Mouse (Mus musculus) forebrain, embryonic 10.5 days (tissue): Measurements from ENCODE around the gene Aco2. TPM values are rescaled to one million over a fixed set of nuclear protein-coding genes. Genes with fewer than 3 reads are reported as not detected.

Experiments used
- DNase-seq: peaks from one replicate; pipeline ENCODE4 v3.0.0-alpha.2; 2017; ENCODE audit warnings: low spot score; ENCODE audit errors: extremely low spot score
- H3K27ac ChIP-seq: fragments of 300-500 bp; sonication (generic); 2 replicates; pipeline ENCODE4 v1.5.1; 2016; ENCODE audit warnings: mild to moderate bottlenecking
- H3K27me3 ChIP-seq: fragments of 300-500 bp; sonication (generic); 2 replicates; pipeline ENCODE4 v1.6.1; 2016; ENCODE audit warnings: mild to moderate bottlenecking; ENCODE audit not compliant: poor library complexity, severe bottlenecking
- H3K36me3 ChIP-seq: fragments of 300-500 bp; sonication (generic); replicated peaks from 2 replicates; pipeline ENCODE4 v1.6.1; 2016; ENCODE audit warnings: mild to moderate bottlenecking, moderate library complexity
- H3K4me1 ChIP-seq: fragments of 300-500 bp; sonication (generic); 2 replicates; pipeline ENCODE4 v1.6.1; 2016
- H3K4me3 ChIP-seq: fragments of 300-500 bp; sonication (generic); 2 replicates; pipeline ENCODE4 v1.5.1; 2016; ENCODE audit warnings: mild to moderate bottlenecking, moderate library complexity
- H3K9me3 ChIP-seq: fragments of 300-500 bp; sonication (generic); 2 replicates; pipeline ENCODE4 v1.6.1; 2016; ENCODE audit warnings: mild to moderate bottlenecking, moderate library complexity
- WGBS: fragments of 180-500 bp; shearing (Covaris S2); methylation state at CpG from one replicate; pipeline ENCODE4 v1.1.7; 2016; 5-methylcytosine and 5-hydroxymethylcytosine counted together
- polyA plus RNA-seq: library from polyadenylated mRNA; unstranded; fragments of >200 nt; fragmentation: Nextera tagmentation; extraction: Ambion mirVana; gene quantifications from 2 replicates; pipeline ENCODE4 v1.2.1, GENCODE M21; 2016

Aco2 gene
- polyA plus RNA-seq, 1 experiment from 2014 or later = 147 TPM

GRCm38 (mm10) chr15:81860471-81861135 lies 11.5 kb upstream of the Aco2 start:
- H3K9me3 ChIP-seq = no peaks in the 10 kb centered on the region
- peak overlapping the region; percentile 96; the same call in 1 of the 2 replicates for H3K4me3 ChIP-seq
- peaks cover 37% of the 10 kb centered on the region for H3K4me1 ChIP-seq
- H3K27ac ChIP-seq = no peak overlapping the region
- no peak for DNase-seq
- 49% methylated on average over 8 of the region's 8 CpGs for WGBS
- H3K36me3 ChIP-seq = peaks cover 22% of the 10 kb centered on the region
- H3K27me3 ChIP-seq = no peaks in the 10 kb centered on the region

- H3K4me3 ChIP-seq = no peak overlapping the region
- no peaks in the 10 kb centered on the region for H3K9me3 ChIP-seq
- H3K27me3 ChIP-seq = no peaks in the 10 kb centered on the region
- H3K4me1 ChIP-seq = peaks cover 9% of the 10 kb centered on the region
- DNase-seq = no peak
- peaks cover 58% of the 10 kb centered on the region for H3K36me3 ChIP-seq
- 93% methylated on average over 7 of the region's 7 CpGs for WGBS
- H3K27ac ChIP-seq = no peak overlapping the region
Observed at GRCm38 (mm10) chr15:81864238-81864637, 7.9 kb upstream of the Aco2 start.

- 97% methylated on average over 5 of the region's 5 CpGs for WGBS
- H3K27ac ChIP-seq = no peak overlapping the region
- H3K4me1 ChIP-seq = peaks cover 28% of the 10 kb centered on the region
- no peak overlapping the region for H3K4me3 ChIP-seq
- peaks cover 59% of the 10 kb centered on the region for H3K36me3 ChIP-seq
- no peak for DNase-seq
- H3K9me3 ChIP-seq = no peaks in the 10 kb centered on the region
- no peaks in the 10 kb centered on the region for H3K27me3 ChIP-seq
Observed at GRCm38 (mm10) chr15:81869985-81870384, 2.1 kb upstream of the Aco2 start.

- Histone ChIP-seq H3K27me3 (no peaks in the 10 kb centered on the region), H3K9me3 (no peaks in the 10 kb centered on the region), H3K36me3 (peaks cover 41% of the 10 kb centered on the region), H3K4me3 (peak within 1 kb of the TSS; percentile 99), H3K27ac (peak within 1 kb of the TSS; percentile 97), H3K4me1 (peaks cover 28% of the 10 kb centered on the region)
- WGBS = under 1% methylated on average over 30 of the region's 30 CpGs
- peak; percentile 94 for DNase-seq
Observed at GRCm38 (mm10) chr15:81871604-81872261, 376 bp upstream of the Aco2 start, which contains the start of gene Phf5a. Gene Phf5a (minus strand): TSS chr15:81871911.

GRCm38 (mm10) chr15:81879531-81880401 lies 7.7 kb downstream of the Aco2 start:
- H3K27ac ChIP-seq = no peak overlapping the region; the same call in 1 of the 2 replicates
- 74% methylated on average over 5 of the region's 5 CpGs for WGBS
- no peak for DNase-seq
- H3K9me3 ChIP-seq = no peaks in the 10 kb centered on the region
- H3K27me3 ChIP-seq = no peaks in the 10 kb centered on the region
- peaks cover 21% of the 10 kb centered on the region; the same call in 1 of the 2 replicates for H3K36me3 ChIP-seq
- no peak overlapping the region for H3K4me3 ChIP-seq
- peaks cover 14% of the 10 kb centered on the region for H3K4me1 ChIP-seq

- Histone ChIP-seq H3K27me3 (no peaks in the 10 kb centered on the region), H3K4me1 (peaks cover 14% of the 10 kb centered on the region), H3K27ac (no peak overlapping the region), H3K36me3 (peaks cover 28% of the 10 kb centered on the region), H3K9me3 (no peaks in the 10 kb centered on the region), H3K4me3 (no peak overlapping the region)
- 93% methylated on average over 3 of the region's 3 CpGs for WGBS
- no peak for DNase-seq
Observed at GRCm38 (mm10) chr15:81882348-81882747, 10.2 kb downstream of the Aco2 start.

- Histone ChIP-seq H3K9me3 (no peaks in the 10 kb centered on the region), H3K27ac (no peak overlapping the region), H3K4me1 (0 out of 2 replicates have a peak, but pooled peaks cover 2% of the 10 kb centered on the region), H3K4me3 (no peak overlapping the region), H3K27me3 (no peaks in the 10 kb centered on the region), H3K36me3 (peaks cover 49% of the 10 kb centered on the region)
- 86% methylated on average over 3 of the region's 3 CpGs for WGBS
- DNase-seq = no peak
Observed at GRCm38 (mm10) chr15:81885418-81885934, 13.4 kb downstream of the Aco2 start.

- WGBS = 92% methylated on average over 6 of the region's 6 CpGs
- no peaks in the 10 kb centered on the region for H3K9me3 ChIP-seq
- H3K27me3 ChIP-seq = no peaks in the 10 kb centered on the region
- no peaks in the 10 kb centered on the region for H3K4me1 ChIP-seq
- H3K27ac ChIP-seq = no peak overlapping the region
- H3K36me3 ChIP-seq = peaks cover 61% of the 10 kb centered on the region
- DNase-seq = no peak
- no peak overlapping the region for H3K4me3 ChIP-seq
Observed at GRCm38 (mm10) chr15:81886795-81887550, 14.9 kb downstream of the Aco2 start.

- no peak for DNase-seq
- Histone ChIP-seq H3K9me3 (no peaks in the 10 kb centered on the region), H3K27me3 (no peaks in the 10 kb centered on the region), H3K4me3 (no peak overlapping the region), H3K36me3 (peaks cover 74% of the 10 kb centered on the region), H3K27ac (no peak overlapping the region), H3K4me1 (no peaks in the 10 kb centered on the region)
- WGBS = 95% methylated on average over 7 of the region's 7 CpGs
Observed at GRCm38 (mm10) chr15:81889175-81889574, 17.1 kb downstream of the Aco2 start.

GRCm38 (mm10) chr15:81891140-81891802 lies 19.2 kb downstream of the Aco2 start:
- Histone ChIP-seq H3K36me3 (peaks cover 85% of the 10 kb centered on the region), H3K4me1 (no peaks in the 10 kb centered on the region), H3K4me3 (no peak overlapping the region), H3K27me3 (no peaks in the 10 kb centered on the region), H3K27ac (no peak overlapping the region), H3K9me3 (no peaks in the 10 kb centered on the region)
- DNase-seq = no peak
- WGBS = 92% methylated on average over 7 of the region's 7 CpGs

GRCm38 (mm10) chr15:81891822-81892580 lies 19.9 kb downstream of the Aco2 start:
- Histone ChIP-seq H3K9me3 (no peaks in the 10 kb centered on the region), H3K36me3 (peaks cover 87% of the 10 kb centered on the region), H3K4me1 (no peaks in the 10 kb centered on the region), H3K4me3 (no peak overlapping the region), H3K27me3 (no peaks in the 10 kb centered on the region), H3K27ac (no peak overlapping the region)
- DNase-seq = no peak
- 94% methylated on average over 8 of the region's 8 CpGs for WGBS
